Mouse (Mus musculus) myocyte (in vitro differentiated cells): ENCODE data around the gene Pes1. TPM values are rescaled to one million over a fixed set of nuclear protein-coding genes. Genes with fewer than 3 reads are reported as not detected.

Source experiments
- H3K27me3 ChIP-seq: one replicate; pipeline ENCODE4 v1.6.1; 2011; ENCODE audit not compliant: control insufficient read depth, insufficient read depth, insufficient read length
- H3K36me3 ChIP-seq: one replicate; pipeline ENCODE4 v1.6.1; 2011; ENCODE audit not compliant: control insufficient read depth, insufficient read depth
- H3K4me2 ChIP-seq: one replicate; pipeline ENCODE4 v1.6.1; 2011; ENCODE audit warnings: low read depth, control low read depth
- H3K4me3 ChIP-seq: one replicate; pipeline ENCODE4 v1.5.1; 2011; ENCODE audit warnings: mild to moderate bottlenecking, control low read depth, moderate library complexity
- H3K79me2 ChIP-seq: one replicate; pipeline ENCODE4 v1.6.1; 2011; ENCODE audit not compliant: control insufficient read depth, insufficient read depth
- H3ac ChIP-seq: one replicate; pipeline ENCODE4 v1.6.1; 2011; ENCODE audit not compliant: control insufficient read depth, insufficient read length
- CEBPB ChIP-seq: IDR thresholded peaks from 2 replicates; pipeline ENCODE4 v1.6.1; 2011; ENCODE audit warnings: mild to moderate bottlenecking, moderate library complexity; ENCODE audit not compliant: poor library complexity, insufficient read depth, severe bottlenecking
- E2F4 ChIP-seq: IDR thresholded peaks from one replicate; pipeline ENCODE4 v1.6.1; 2011; ENCODE audit warnings: mild to moderate bottlenecking, control low read depth, moderate library complexity; ENCODE audit not compliant: insufficient read depth
- MAX ChIP-seq: IDR thresholded peaks from one replicate; pipeline ENCODE4 v1.6.1; 2011; ENCODE audit warnings: low read depth, mild to moderate bottlenecking, control low read depth
- MYOD1 ChIP-seq, 3 experiments: IDR thresholded peaks; one replicate each; pipeline ENCODE4 v1.6.1; 2011; ENCODE audit warnings: control low read depth in 2 of 3, low read depth in 2 of 3, mild to moderate bottlenecking in 2 of 3, moderate library complexity in 1 of 3; ENCODE audit not compliant: insufficient read length in 2 of 3, control insufficient read depth in 1 of 3
- MYOG ChIP-seq, 3 experiments: IDR thresholded peaks; one replicate each; pipeline ENCODE4 v1.6.1; 2011; ENCODE audit warnings: control low read depth in 2 of 3, low read depth in 2 of 3, mild to moderate bottlenecking in 2 of 3; ENCODE audit not compliant: insufficient read length in 2 of 3, control insufficient read depth in 1 of 3, insufficient read depth in 1 of 3
- POLR2A ChIP-seq: IDR thresholded peaks from one replicate; pipeline ENCODE4 v1.6.1; 2011; ENCODE audit warnings: low read depth, mild to moderate bottlenecking, control low read depth, moderate library complexity; ENCODE audit not compliant: insufficient read length
- POLR2AphosphoS2 ChIP-seq: IDR thresholded peaks from one replicate; pipeline ENCODE4 v1.6.1; 2011; ENCODE audit warnings: low read depth, control low read depth; ENCODE audit not compliant: insufficient read length
- REST ChIP-seq: IDR thresholded peaks from one replicate; pipeline ENCODE4 v1.6.1; 2011; ENCODE audit warnings: mild to moderate bottlenecking, control low read depth, moderate library complexity; ENCODE audit not compliant: insufficient read depth, insufficient read length
- SRF ChIP-seq: IDR thresholded peaks from one replicate; pipeline ENCODE4 v1.6.1; 2011; ENCODE audit warnings: low read depth; ENCODE audit not compliant: control insufficient read depth, insufficient read length
- TCF12 ChIP-seq: IDR thresholded peaks from one replicate; pipeline ENCODE4 v1.6.1; 2011; ENCODE audit warnings: mild to moderate bottlenecking, control low read depth; ENCODE audit not compliant: poor library complexity, insufficient read depth, severe bottlenecking
- TCF3 ChIP-seq: IDR thresholded peaks from one replicate; pipeline ENCODE4 v1.6.1; 2011; ENCODE audit warnings: low read depth, control low read depth; ENCODE audit not compliant: insufficient read length
- USF1 ChIP-seq: IDR thresholded peaks from one replicate; pipeline ENCODE4 v1.6.1; 2011; ENCODE audit warnings: low read depth, mild to moderate bottlenecking, control low read depth, moderate library complexity
- polyA plus RNA-seq: library from polyadenylated mRNA; unstranded; fragments of >200 nt; fragmentation: generic; extraction: Trizol; gene quantifications from one replicate; pipeline ENCODE4 v1.2.1, GENCODE M21; 2012; ENCODE audit warnings: missing spikeins

Gene Pes1
- polyA plus RNA-seq, 1 experiment: 104 TPM

DNA sequence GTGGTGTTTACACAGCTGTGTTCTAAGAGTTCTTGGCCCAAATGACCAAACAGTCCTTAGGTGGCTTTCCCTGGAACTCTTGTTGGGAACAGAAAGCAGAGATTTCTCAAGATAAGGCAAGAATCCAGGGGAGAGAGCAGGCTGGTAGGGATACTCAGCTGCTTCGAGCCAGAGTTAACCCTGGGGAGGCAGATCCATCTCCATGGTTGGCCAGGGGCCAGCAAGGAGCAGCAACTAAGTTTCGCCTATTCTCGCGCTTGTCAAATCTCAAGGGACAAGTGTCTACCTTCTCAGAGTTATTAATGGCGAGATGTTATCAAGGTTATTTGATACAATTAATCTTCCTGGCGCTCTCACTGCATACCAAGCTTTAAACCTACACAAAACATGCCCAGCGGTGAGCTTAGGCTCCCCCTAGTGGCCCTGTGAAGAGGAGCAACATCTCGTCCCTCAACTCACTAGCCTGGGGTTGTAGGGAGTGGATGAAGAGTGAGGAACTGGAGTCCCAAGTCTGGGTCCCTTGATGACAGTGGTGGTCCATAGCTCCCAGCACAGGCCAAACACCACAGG lies 42.4 kb upstream of the Pes1 start:
- Histone ChIP-seq H3K79me2 (no peaks in the 10 kb centered on the region), H3K4me3 (no peak overlapping the region), H3K4me2 (peak overlapping the region; percentile 54), H3K27me3 (no peaks in the 10 kb centered on the region), H3ac (no peak overlapping the region), H3K36me3 (no peaks in the 10 kb centered on the region)
- TF ChIP-seq E2F4 (no peak), MYOD1 (IDR thresholded peaks at IDR 0.05; ENCODE audit: control insufficient read depth in 1 of 3, insufficient read length in 2 of 3, low read depth in 2 of 3) (no peak), POLR2AphosphoS2 (no peak), MYOG (IDR thresholded peaks at IDR 0.05; ENCODE audit: control insufficient read depth in 1 of 3, insufficient read depth in 1 of 3, insufficient read length in 2 of 3, low read depth in 2 of 3) (no peak), TCF3 (no peak), POLR2A (no peak), MAX (no peak), REST (no peak)

DNA sequence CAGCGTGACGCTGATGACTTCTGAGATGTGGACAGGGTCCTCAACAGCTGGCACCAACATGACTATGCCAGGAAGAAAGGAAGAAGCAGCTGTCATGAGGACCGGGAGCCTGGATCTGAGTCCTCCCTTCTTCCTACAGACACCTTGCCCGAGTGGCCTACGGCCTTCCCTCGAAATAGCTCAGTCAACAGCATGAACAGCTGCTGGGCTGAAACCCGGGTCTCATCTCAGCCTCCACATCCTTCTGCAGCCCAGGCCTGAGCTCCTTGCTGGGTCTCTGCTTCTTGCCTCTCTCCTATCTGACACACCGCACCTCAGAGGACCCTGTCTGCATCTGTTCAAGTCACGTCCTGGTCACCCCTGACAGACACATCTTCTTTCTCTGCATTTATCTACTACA lies 41.7 kb upstream of the Pes1 start:
- Histone ChIP-seq H3K4me2 (no peak overlapping the region), H3ac (no peak overlapping the region), H3K27me3 (no peaks in the 10 kb centered on the region), H3K4me3 (no peak overlapping the region), H3K36me3 (no peaks in the 10 kb centered on the region), H3K79me2 (no peaks in the 10 kb centered on the region)
- no peak for TF ChIP-seq POLR2A
- TF ChIP-seq POLR2AphosphoS2: no peak
- no peak for TF ChIP-seq TCF3
- TF ChIP-seq SRF: no peak
- no peak for TF ChIP-seq CEBPB
- no peak for TF ChIP-seq TCF12
- no peak for TF ChIP-seq REST
- no peak for TF ChIP-seq E2F4

DNA sequence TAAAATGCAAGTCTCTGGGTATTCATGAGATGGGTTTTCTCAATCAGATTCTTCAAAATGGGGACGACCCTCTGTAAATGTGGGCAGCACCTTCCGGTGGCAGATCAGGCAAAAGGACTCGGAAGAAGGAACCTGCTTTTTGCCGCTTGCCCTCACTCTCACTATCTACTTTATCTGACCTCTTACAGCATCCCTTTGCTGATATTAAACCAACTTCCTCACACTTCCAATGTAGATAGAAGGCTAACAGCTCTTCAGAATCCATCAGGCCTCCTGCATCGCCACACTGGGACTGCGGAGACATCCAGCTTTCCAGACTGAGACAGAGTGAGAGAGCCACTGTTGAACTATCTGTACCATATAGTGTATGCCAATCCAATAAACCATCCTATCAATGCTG lies 41.0 kb upstream of the Pes1 start:
- Histone ChIP-seq H3ac (no peak overlapping the region), H3K4me3 (no peak overlapping the region), H3K79me2 (no peaks in the 10 kb centered on the region), H3K36me3 (no peaks in the 10 kb centered on the region), H3K4me2 (no peak overlapping the region), H3K27me3 (no peaks in the 10 kb centered on the region)
- no peak for TF ChIP-seq TCF12
- no peak for TF ChIP-seq MYOG (IDR thresholded peaks at IDR 0.05; ENCODE audit: control insufficient read depth in 1 of 3, insufficient read depth in 1 of 3, insufficient read length in 2 of 3, low read depth in 2 of 3)

DNA sequence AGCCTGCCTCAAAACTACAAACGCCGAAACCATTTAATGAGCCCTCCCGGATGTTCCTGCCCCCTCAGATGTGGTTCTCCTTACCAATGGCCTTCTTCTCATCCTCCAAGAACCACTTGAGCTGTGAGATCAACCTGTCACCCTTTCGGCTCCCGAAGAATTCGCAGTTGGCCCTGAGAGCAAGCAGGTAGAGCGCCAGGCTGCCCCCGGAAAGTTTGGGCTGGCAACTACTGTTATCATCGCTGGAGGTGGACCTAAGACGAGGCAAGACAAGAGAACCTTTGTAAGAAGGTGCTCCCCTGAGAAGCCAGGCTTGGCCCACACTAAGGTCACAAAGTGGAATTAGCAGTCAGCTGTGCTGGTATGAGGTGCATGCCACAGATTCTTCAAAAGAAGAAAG lies 37.9 kb upstream of the Pes1 start:
- Histone ChIP-seq H3K79me2 (no peaks in the 10 kb centered on the region), H3ac (no peak overlapping the region), H3K4me2 (no peak overlapping the region), H3K4me3 (no peak overlapping the region), H3K36me3 (no peaks in the 10 kb centered on the region), H3K27me3 (peaks cover 6% of the 10 kb centered on the region)
- TF ChIP-seq TCF12 (no peak), REST (no peak), POLR2AphosphoS2 (no peak), SRF (no peak), TCF3 (no peak), MAX (no peak), E2F4 (no peak), CEBPB (no peak), USF1 (no peak), POLR2A (no peak), MYOG (IDR thresholded peaks at IDR 0.05; ENCODE audit: control insufficient read depth in 1 of 3, insufficient read depth in 1 of 3, insufficient read length in 2 of 3, low read depth in 2 of 3) (no peak), MYOD1 (IDR thresholded peaks at IDR 0.05; ENCODE audit: control insufficient read depth in 1 of 3, insufficient read length in 2 of 3, low read depth in 2 of 3) (no peak)

DNA sequence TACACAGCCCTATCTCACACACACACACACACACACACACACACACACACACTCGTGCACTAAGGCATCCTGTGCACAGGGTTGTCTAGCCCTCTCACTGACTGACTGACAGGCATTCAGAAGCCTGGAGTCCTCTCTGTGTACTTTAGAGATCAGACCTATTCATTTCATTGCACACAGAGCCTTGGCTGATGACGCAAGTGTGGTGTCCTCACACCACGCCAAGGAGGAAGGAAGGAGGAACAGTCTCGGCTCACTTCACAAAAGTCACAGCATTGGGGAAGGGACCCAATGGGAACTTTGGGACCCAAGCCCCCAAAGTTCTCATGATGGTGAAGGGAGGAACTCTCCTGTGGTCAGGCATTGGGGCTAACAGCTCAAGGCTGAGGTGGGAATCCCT lies 33.8 kb upstream of the Pes1 start:
- Histone ChIP-seq H3K4me2 (no peak overlapping the region), H3ac (no peak overlapping the region), H3K27me3 (peaks cover 17% of the 10 kb centered on the region), H3K4me3 (no peak overlapping the region), H3K79me2 (no peaks in the 10 kb centered on the region), H3K36me3 (no peaks in the 10 kb centered on the region)
- TF ChIP-seq CEBPB (no peak), TCF3 (no peak), MYOG (IDR thresholded peaks at IDR 0.05; ENCODE audit: control insufficient read depth in 1 of 3, insufficient read depth in 1 of 3, insufficient read length in 2 of 3, low read depth in 2 of 3) (no peak), TCF12 (no peak), E2F4 (no peak), POLR2AphosphoS2 (no peak), SRF (no peak), REST (no peak), POLR2A (no peak), USF1 (no peak), MAX (no peak)
